Mouse (Mus musculus) embryonic stem cell, embryonic (primary cell): ENCODE data around the gene Topaz1.

ENCODE experiments used
- CTCF ChIA-PET, 4 experiments: fragments of 300-600 bp in 2 of 4; fragments of 350-600 bp in 2 of 4; sonication (Branson Sonifier 250); formaldehyde crosslinking; loops; one replicate each; lab custom pipeline; 2022; ENCODE audit warnings: inconsistent platforms in 2 of 4; lab: Charles Lee
- POLR2A ChIA-PET, 4 experiments: fragments of 300-600 bp in 2 of 4; fragments of 350-600 bp in 2 of 4; sonication (Branson Sonifier 250); formaldehyde crosslinking; loops; one replicate each; lab custom pipeline; 2022; ENCODE audit warnings: antibody characterized with exemption in 4 of 4, inconsistent platforms in 1 of 4; lab: Charles Lee

The Topaz1 gene

GRCm38 (mm10) chr9:122747060-122747459 is at the start of gene Topaz1:
TSS of gene Topaz1 (plus strand) at chr9:122747346.
- POLR2A ChIA-PET: no interaction called here

GRCm38 (mm10) chr9:122701817-122702216 is 45.3 kb upstream of the Topaz1 start:
- POLR2A ChIA-PET: interaction anchor here in 1 of 4 experiments (1.7 kb wide), 1 partner anchor 9 kb away, joined by 4 read pairs; no protein-coding TSS in a partner anchor
- CTCF ChIA-PET: interaction anchor here in 3 of 4 experiments (0.6 to 1.1 kb wide), 3 partner anchors 11 to 789 kb away, joined by 3 to 5 read pairs (median 4); no protein-coding TSS in a partner anchor

More at GRCm38 (mm10) chr9:122747060-122747459, at the start of gene Topaz1:
- CTCF ChIA-PET: no interaction called here

GRCm38 (mm10) chr9:122713836-122714235 is 33.3 kb upstream of the Topaz1 start:
- CTCF ChIA-PET: interaction anchor here in 1 of 4 experiments (0.5 kb wide), 1 partner anchor 61 kb away, joined by 3 read pairs; no protein-coding TSS in a partner anchor
- POLR2A ChIA-PET: no interaction called here

GRCm38 (mm10) chr9:122715046-122715445 is 32.1 kb upstream of the Topaz1 start:
- ChIA-PET POLR2A (no interaction called here), CTCF (no interaction called here)

GRCm38 (mm10) chr9:122716131-122716921 is 30.8 kb upstream of the Topaz1 start:
- ChIA-PET CTCF (no interaction called here), POLR2A (no interaction called here)

GRCm38 (mm10) chr9:122722296-122722695 is 24.9 kb upstream of the Topaz1 start:
- ChIA-PET CTCF (no interaction called here), POLR2A (interaction anchor here in 2 of 4 experiments (0.6 kb wide), 2 partner anchors 500 to 887 kb away, joined by 3 read pairs; no protein-coding TSS in a partner anchor)

- POLR2A ChIA-PET: interaction anchor here in 2 of 4 experiments (0.5 to 0.7 kb wide), 2 partner anchors 783 to 1126 kb away, joined by 3 to 6 read pairs; no protein-coding TSS in a partner anchor
Observed at GRCm38 (mm10) chr9:122725046-122725765, 21.9 kb upstream of the Topaz1 start.

GRCm38 (mm10) chr9:122729500-122729899 is 17.6 kb upstream of the Topaz1 start:
- CTCF ChIA-PET: interaction anchor here in 1 of 4 experiments (1.3 kb wide), 1 partner anchor 308 kb away, joined by 5 read pairs; no protein-coding TSS in a partner anchor
- POLR2A ChIA-PET: no interaction called here

More at GRCm38 (mm10) chr9:122725046-122725765, 21.9 kb upstream of the Topaz1 start:
- CTCF ChIA-PET: interaction anchor here in 3 of 4 experiments (0.6 to 1.2 kb wide), 3 partner anchors 267 to 480 kb away, joined by 3 to 4 read pairs (median 3); no protein-coding TSS in a partner anchor

- ChIA-PET POLR2A (no interaction called here), CTCF (interaction anchor here in 2 of 4 experiments (0.5 to 1.4 kb wide), 3 partner anchors 99 to 162 kb away, joined by 3 to 4 read pairs (median 3); no protein-coding TSS in a partner anchor)
Observed at GRCm38 (mm10) chr9:122732126-122732810, 14.9 kb upstream of the Topaz1 start.

- ChIA-PET CTCF (interaction anchor here in 2 of 4 experiments (0.6 to 1.4 kb wide), 2 partner anchors 104 to 232 kb away, joined by 3 read pairs; no protein-coding TSS in a partner anchor), POLR2A (interaction anchor here in 1 of 4 experiments (0.6 kb wide), 1 partner anchor 288 kb away, joined by 3 read pairs; the partner anchor contains the start of gene Tmem42)
Observed at GRCm38 (mm10) chr9:122733222-122733621, 13.9 kb upstream of the Topaz1 start.

GRCm38 (mm10) chr9:122734934-122735333 is 12.2 kb upstream of the Topaz1 start:
- ChIA-PET CTCF (interaction anchor here in 2 of 4 experiments (1.0 to 1.2 kb wide), 2 partner anchors 103 kb away, joined by 3 to 4 read pairs; no protein-coding TSS in a partner anchor), POLR2A (no interaction called here)

GRCm38 (mm10) chr9:122736001-122736400 is 11.1 kb upstream of the Topaz1 start:
- ChIA-PET POLR2A (interaction anchor here in 2 of 4 experiments (1.0 to 1.8 kb wide), 2 partner anchors 82 to 130 kb away, joined by 3 to 6 read pairs; partner anchors contain the start of gene Zfp445 (in 1 of the 2)), CTCF (interaction anchor here in 2 of 4 experiments (0.7 to 2.6 kb wide), 5 partner anchors 31 to 517 kb away, joined by 3 to 13 read pairs (median 4); no protein-coding TSS in a partner anchor)

GRCm38 (mm10) chr9:122736742-122737141 is 10.4 kb upstream of the Topaz1 start:
- CTCF ChIA-PET: interaction anchor here (0.5 to 2.6 kb wide), 16 partner anchors 11 to 893 kb away, joined by 3 to 13 read pairs (median 3); partner anchors contain the start of gene Limd1 (in 1 of the 4)
- POLR2A ChIA-PET: interaction anchor here in 3 of 4 experiments (0.6 to 1.8 kb wide), 4 partner anchors 82 to 234 kb away, joined by 3 to 6 read pairs (median 3); partner anchors contain the start of gene Zfp445 (in 1 of the 3)

GRCm38 (mm10) chr9:122745879-122746278 is 1.3 kb upstream of the Topaz1 start:
- ChIA-PET CTCF (no interaction called here), POLR2A (no interaction called here)

- POLR2A ChIA-PET: interaction anchor here in 1 of 4 experiments (1.0 kb wide), 1 partner anchor 17 kb away, joined by 3 read pairs; no protein-coding TSS in a partner anchor
- CTCF ChIA-PET: interaction anchor here in 1 of 4 experiments (1.2 kb wide), 1 partner anchor 495 kb away, joined by 3 read pairs; no protein-coding TSS in a partner anchor
Observed at GRCm38 (mm10) chr9:122757614-122758013, 10.5 kb downstream of the Topaz1 start.

- POLR2A ChIA-PET: interaction anchor here in 1 of 4 experiments (1.8 kb wide), 1 partner anchor 8 kb away, joined by 5 read pairs; no protein-coding TSS in a partner anchor
- CTCF ChIA-PET: interaction anchor here in 1 of 4 experiments (0.6 kb wide), 1 partner anchor 100 kb away, joined by 7 read pairs; no protein-coding TSS in a partner anchor
Observed at GRCm38 (mm10) chr9:122760111-122760510, 13.0 kb downstream of the Topaz1 start.

- POLR2A ChIA-PET: no interaction called here
- CTCF ChIA-PET: no interaction called here
Observed at GRCm38 (mm10) chr9:122785231-122785630, 38.1 kb downstream of the Topaz1 start.
